Mouse (Mus musculus) neural tube, embryonic 13.5 days (tissue): Measurements from ENCODE around the gene Adora2b. TPM values are rescaled to one million over a fixed set of nuclear protein-coding genes. Genes with fewer than 3 reads are reported as not detected.

Experiments
- ATAC-seq: fragments of 200-750 bp; cut with Nextera tagmentation; 2 replicates; pipeline ENCODE4 v1.8.0; 2017; ENCODE audit warnings: low read depth, mild to moderate bottlenecking, moderate TSS enrichment, moderate library complexity
- H3K27ac ChIP-seq: fragments of 300-500 bp; sonication (generic); replicated peaks from 2 replicates; pipeline ENCODE4 v1.5.1; 2015; ENCODE audit warnings: moderate library complexity, mild to moderate bottlenecking, inconsistent platforms
- H3K27me3 ChIP-seq: fragments of 300-500 bp; sonication (generic); 2 replicates; pipeline ENCODE4 v1.6.1; 2015; ENCODE audit warnings: mild to moderate bottlenecking, inconsistent platforms
- H3K36me3 ChIP-seq: fragments of 300-500 bp; sonication (generic); 2 replicates; pipeline ENCODE4 v1.6.1; 2015; ENCODE audit warnings: mild to moderate bottlenecking, inconsistent platforms
- H3K4me1 ChIP-seq: fragments of 300-500 bp; sonication (generic); replicated peaks from 2 replicates; pipeline ENCODE4 v1.6.1; 2015; ENCODE audit warnings: inconsistent platforms
- H3K4me2 ChIP-seq: fragments of 300-500 bp; sonication (generic); 2 replicates; pipeline ENCODE4 v1.6.1; 2015; ENCODE audit warnings: inconsistent platforms, mild to moderate bottlenecking, moderate library complexity
- H3K4me3 ChIP-seq: fragments of 300-500 bp; sonication (generic); 2 replicates; pipeline ENCODE4 v1.5.1; 2015; ENCODE audit warnings: mild to moderate bottlenecking, inconsistent platforms
- H3K9ac ChIP-seq: fragments of 300-500 bp; sonication (generic); 2 replicates; pipeline ENCODE4 v1.6.1; 2015; ENCODE audit warnings: moderate library complexity, mild to moderate bottlenecking, inconsistent platforms
- H3K9me3 ChIP-seq: fragments of 300-500 bp; sonication (generic); 2 replicates; pipeline ENCODE4 v1.6.1; 2016; ENCODE audit warnings: inconsistent platforms
- WGBS: fragments of 180-500 bp; shearing (Covaris S2); methylation state at CpG from one replicate; pipeline ENCODE4 v1.1.7; 2015; 5-methylcytosine and 5-hydroxymethylcytosine counted together
- polyA plus RNA-seq: library from polyadenylated mRNA; unstranded; fragments of >200 nt; fragmentation: Nextera tagmentation; extraction: Ambion mirVana; gene quantifications from 2 replicates; pipeline ENCODE4 v1.2.1, GENCODE M21; 2015

Adora2b gene
- 5.9 and 6.0 TPM in 2 replicates for polyA plus RNA-seq

GRCm38 (mm10) chr11:62248401-62249244, at the start of gene Adora2b:
Adora2b (plus strand) TSS chr11:62248984.
- under 1% methylated on average over 69 of the region's 69 CpGs for WGBS
- Histone ChIP-seq H3K4me1 (peaks cover 24% of the 10 kb centered on the region), H3K4me3 (peak within 1 kb of the TSS; percentile 65), H3K27ac (no peak within 1 kb of the TSS), H3K9ac (peak within 1 kb of the TSS; percentile 67), H3K27me3 (peaks cover 38% of the 10 kb centered on the region), H3K9me3 (no peaks in the 10 kb centered on the region), H3K36me3 (no peaks in the 10 kb centered on the region), H3K4me2 (peak within 1 kb of the TSS; percentile 95)
- peak; percentile 93 for ATAC-seq

GRCm38 (mm10) chr11:62200901-62201512, 47.8 kb upstream of the Adora2b start:
- no peaks in the 10 kb centered on the region for H3K9me3 ChIP-seq
- no peaks in the 10 kb centered on the region for H3K4me1 ChIP-seq
- no peaks in the 10 kb centered on the region for H3K27me3 ChIP-seq
- no peak overlapping the region for H3K27ac ChIP-seq
- H3K4me3 ChIP-seq = no peak overlapping the region
- 0 out of 2 replicates have a peak, but pooled peaks cover 1% of the 10 kb centered on the region for H3K36me3 ChIP-seq
- ATAC-seq = no peak
- no peak overlapping the region for H3K4me2 ChIP-seq
- no peak overlapping the region for H3K9ac ChIP-seq
- 87% methylated on average over 5 of the region's 5 CpGs for WGBS

- no peaks in the 10 kb centered on the region for H3K4me1 ChIP-seq
- WGBS = 100% methylated on average over 1 of the region's 1 CpGs
- H3K36me3 ChIP-seq = 0 out of 2 replicates have a peak, but pooled peaks cover 4% of the 10 kb centered on the region
- no peak overlapping the region for H3K27ac ChIP-seq
- H3K4me2 ChIP-seq = no peak overlapping the region
- no peak overlapping the region for H3K9ac ChIP-seq
- H3K27me3 ChIP-seq = no peaks in the 10 kb centered on the region
- no peak overlapping the region for H3K4me3 ChIP-seq
- H3K9me3 ChIP-seq = no peaks in the 10 kb centered on the region
- no peak for ATAC-seq
Measured at GRCm38 (mm10) chr11:62202645-62203044, 46.1 kb upstream of the Adora2b start.

- Histone ChIP-seq H3K36me3 (0 out of 2 replicates have a peak, but pooled peaks cover 11% of the 10 kb centered on the region), H3K4me2 (no peak overlapping the region), H3K27ac (no peak overlapping the region), H3K4me1 (no peaks in the 10 kb centered on the region), H3K27me3 (no peaks in the 10 kb centered on the region), H3K4me3 (no peak overlapping the region), H3K9ac (no peak overlapping the region), H3K9me3 (no peaks in the 10 kb centered on the region)
- WGBS = 45% methylated on average over 2 of the region's 2 CpGs
- ATAC-seq = no peak
Measured at GRCm38 (mm10) chr11:62209111-62209510, 39.7 kb upstream of the Adora2b start.

- H3K4me3 ChIP-seq = no peak overlapping the region
- no peaks in the 10 kb centered on the region for H3K4me1 ChIP-seq
- 0 out of 2 replicates have a peak, but pooled peaks cover 11% of the 10 kb centered on the region for H3K36me3 ChIP-seq
- no peak overlapping the region for H3K27ac ChIP-seq
- no peak for ATAC-seq
- WGBS = 69% methylated on average over 4 of the region's 4 CpGs
- no peaks in the 10 kb centered on the region for H3K27me3 ChIP-seq
- H3K9me3 ChIP-seq = no peaks in the 10 kb centered on the region
- no peak overlapping the region for H3K4me2 ChIP-seq
- no peak overlapping the region for H3K9ac ChIP-seq
Measured at GRCm38 (mm10) chr11:62209891-62210290, 38.9 kb upstream of the Adora2b start.

DNA sequence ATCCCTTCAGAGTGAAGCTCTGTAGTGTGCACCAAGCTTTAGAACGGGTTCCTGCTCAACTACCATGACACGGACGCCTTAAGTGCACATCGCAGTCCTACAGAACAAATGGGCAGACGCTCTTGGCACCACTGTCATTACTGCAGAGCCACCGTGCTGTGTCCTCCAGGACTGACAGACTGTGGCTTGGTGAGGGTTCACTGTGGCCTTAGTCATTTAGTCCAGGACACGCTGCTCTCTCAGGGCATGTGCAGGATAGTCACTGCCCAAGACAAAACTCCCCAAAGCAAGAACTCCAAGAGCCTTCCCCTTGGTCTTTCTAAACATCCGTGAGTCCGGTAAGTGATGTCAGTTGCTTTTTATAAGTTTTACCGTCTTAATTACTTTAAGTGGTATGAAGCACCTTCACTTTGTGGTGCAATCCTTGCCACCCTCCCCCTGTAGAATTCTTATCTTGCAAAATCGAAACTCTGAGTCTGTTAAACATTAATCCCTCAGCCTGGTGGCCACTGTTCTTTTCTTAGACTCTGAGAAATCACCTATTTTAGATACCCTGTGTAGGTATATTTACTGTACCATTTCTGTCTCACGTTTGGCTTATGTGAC, 35.3 kb upstream of the Adora2b start:
- Histone ChIP-seq H3K27ac (no peak overlapping the region), H3K4me1 (no peaks in the 10 kb centered on the region), H3K4me3 (no peak overlapping the region), H3K27me3 (no peaks in the 10 kb centered on the region), H3K9me3 (no peaks in the 10 kb centered on the region), H3K9ac (no peak overlapping the region), H3K36me3 (0 out of 2 replicates have a peak, but pooled peaks cover 7% of the 10 kb centered on the region), H3K4me2 (no peak overlapping the region)
- 94% methylated on average over 12 of the region's 12 CpGs for WGBS
- ATAC-seq = no peak

DNA sequence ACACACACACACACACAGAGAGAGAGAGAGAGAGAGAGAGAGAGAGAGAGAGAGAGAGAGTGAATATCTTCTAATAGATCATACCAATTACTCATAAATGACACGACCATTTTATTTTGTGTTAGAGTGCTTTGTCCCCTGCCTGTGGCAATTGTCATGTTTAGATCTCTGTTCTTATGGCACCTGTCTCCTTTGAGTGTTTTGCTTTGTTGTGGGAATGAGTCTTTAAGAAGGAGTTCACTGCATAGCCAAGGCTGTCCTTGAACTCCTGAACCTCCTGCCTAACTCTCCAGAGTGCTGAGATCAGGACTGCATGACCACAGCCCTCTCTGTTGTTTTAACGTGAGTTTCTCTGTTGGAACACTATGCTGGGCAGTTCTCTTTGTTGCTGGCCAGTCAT, 33.7 kb upstream of the Adora2b start:
- ATAC-seq = no peak
- Histone ChIP-seq H3K9ac (no peak overlapping the region), H3K27me3 (no peaks in the 10 kb centered on the region), H3K4me1 (no peaks in the 10 kb centered on the region), H3K4me2 (no peak overlapping the region), H3K36me3 (peaks cover 11% of the 10 kb centered on the region; the same call in 1 of the 2 replicates), H3K27ac (no peak overlapping the region), H3K9me3 (no peaks in the 10 kb centered on the region), H3K4me3 (no peak overlapping the region)
- WGBS = 59% methylated on average over 2 of the region's 2 CpGs

- Histone ChIP-seq H3K9ac (no peak overlapping the region), H3K9me3 (no peaks in the 10 kb centered on the region), H3K4me2 (no peak overlapping the region), H3K4me3 (no peak overlapping the region), H3K27me3 (no peaks in the 10 kb centered on the region), H3K36me3 (peaks cover 17% of the 10 kb centered on the region; the same call in 1 of the 2 replicates), H3K4me1 (no peaks in the 10 kb centered on the region), H3K27ac (no peak overlapping the region)
- WGBS = 49% methylated on average over 6 of the region's 6 CpGs
- ATAC-seq = no peak
Measured at GRCm38 (mm10) chr11:62217751-62218150, 31.0 kb upstream of the Adora2b start.

DNA sequence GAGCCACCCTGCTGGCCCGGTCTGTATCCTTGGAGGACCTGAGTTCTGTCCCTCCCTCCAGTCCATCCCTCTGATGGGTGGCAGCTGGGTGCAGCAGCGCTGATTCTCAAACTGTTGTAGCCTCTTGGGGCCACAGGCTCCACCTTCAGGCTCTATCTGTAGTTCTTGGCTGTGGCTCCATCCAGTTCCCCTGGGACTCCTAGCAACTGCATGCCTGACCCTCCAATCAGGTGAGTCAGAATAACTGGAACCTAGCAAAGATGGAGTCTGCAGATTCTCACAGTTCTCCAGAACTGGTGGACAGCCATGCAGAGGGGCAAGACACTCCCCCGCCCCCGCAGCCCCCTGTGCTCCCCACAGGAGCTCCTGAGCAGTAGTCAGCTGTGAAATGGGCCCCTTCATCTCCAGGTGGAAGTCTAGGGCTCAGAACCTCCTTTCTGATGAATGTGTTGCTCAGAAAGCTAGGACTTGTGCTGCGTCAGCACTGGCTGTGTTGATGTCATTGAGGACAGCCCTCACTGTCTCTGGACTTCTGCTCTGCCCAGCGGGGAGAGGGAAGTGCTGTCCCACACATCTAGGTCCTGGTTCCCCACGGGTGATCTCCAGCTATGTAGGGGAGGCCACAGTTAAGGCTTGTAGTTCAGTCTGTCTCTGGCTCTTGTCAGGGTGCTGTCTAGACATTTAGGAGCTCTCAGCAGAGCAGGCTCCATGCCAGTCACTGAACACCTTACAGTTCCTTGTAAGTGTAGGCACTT, 27.9 kb upstream of the Adora2b start:
- Histone ChIP-seq H3K9ac (no peak overlapping the region), H3K27ac (no peak overlapping the region), H3K36me3 (peaks cover 12% of the 10 kb centered on the region; the same call in 1 of the 2 replicates), H3K4me1 (no peaks in the 10 kb centered on the region), H3K9me3 (no peaks in the 10 kb centered on the region), H3K27me3 (no peaks in the 10 kb centered on the region), H3K4me3 (no peak overlapping the region), H3K4me2 (no peak overlapping the region)
- no peak for ATAC-seq
- 84% methylated on average over 7 of the region's 7 CpGs for WGBS

DNA sequence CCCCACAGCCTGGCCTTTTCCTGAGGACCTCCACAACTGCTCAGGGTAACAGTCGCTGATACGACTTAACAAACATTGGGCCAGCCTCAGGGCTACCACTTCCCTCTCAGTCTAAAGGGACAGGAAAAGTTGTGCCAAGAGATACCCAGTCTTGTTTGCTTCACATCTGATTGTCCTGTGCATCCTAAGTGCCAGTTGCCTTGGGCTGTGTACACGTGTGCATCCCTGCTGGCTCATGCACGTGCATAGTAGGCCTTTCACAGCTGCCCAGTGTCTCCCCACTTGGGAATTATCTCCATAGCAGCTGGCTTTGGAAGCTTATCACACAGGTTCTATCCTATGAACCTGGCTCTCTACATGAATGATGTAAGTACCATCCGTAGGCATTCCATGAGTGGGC, 25.4 kb upstream of the Adora2b start:
- Histone ChIP-seq H3K36me3 (peaks cover 12% of the 10 kb centered on the region; the same call in 1 of the 2 replicates), H3K9ac (no peak overlapping the region), H3K27ac (no peak overlapping the region), H3K27me3 (no peaks in the 10 kb centered on the region), H3K4me2 (no peak overlapping the region), H3K9me3 (no peaks in the 10 kb centered on the region), H3K4me3 (no peak overlapping the region), H3K4me1 (no peaks in the 10 kb centered on the region)
- no peak for ATAC-seq
- WGBS = 90% methylated on average over 5 of the region's 5 CpGs

DNA sequence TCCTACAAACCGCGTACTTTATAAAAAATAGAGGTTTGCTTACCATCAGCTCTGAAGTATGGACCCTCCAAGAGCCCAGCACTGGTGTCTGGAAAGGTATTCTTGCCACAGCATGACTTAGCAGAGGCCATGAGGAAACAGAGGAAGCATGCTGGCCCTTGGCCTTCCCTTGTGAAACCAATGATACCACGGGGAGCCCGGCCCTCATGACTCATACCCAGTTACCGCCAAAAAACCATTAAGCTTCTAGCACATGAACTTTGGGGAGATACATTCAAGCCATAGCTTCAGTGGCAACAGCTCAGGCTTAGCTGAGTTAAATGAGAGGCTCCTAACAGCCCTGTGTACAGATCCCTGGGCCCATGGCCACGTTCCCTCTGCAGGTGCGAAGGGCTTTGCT, 24.8 kb upstream of the Adora2b start:
- Histone ChIP-seq H3K9ac (no peak overlapping the region), H3K4me2 (no peak overlapping the region), H3K4me1 (no peaks in the 10 kb centered on the region), H3K4me3 (no peak overlapping the region), H3K27me3 (no peaks in the 10 kb centered on the region), H3K9me3 (no peaks in the 10 kb centered on the region), H3K27ac (no peak overlapping the region), H3K36me3 (peaks cover 12% of the 10 kb centered on the region; the same call in 1 of the 2 replicates)
- no peak for ATAC-seq
- 96% methylated on average over 7 of the region's 7 CpGs for WGBS
